Mouse (Mus musculus) brain, adult 10 weeks (tissue): ENCODE data around the gene Gm13697. TPM values are rescaled to one million over a fixed set of nuclear protein-coding genes. Genes with fewer than 3 reads are reported as not detected.

Source experiments
- polyA plus RNA-seq: library from polyadenylated mRNA; stranded (reverse); fragments of 350-450 nt; fragmentation: Illumina TruSeq; extraction: RNeasy Lipid Tissue Mini Kit (QIAGEN cat#74804); gene quantifications from one replicate; pipeline ENCODE4 v1.2.3, GENCODE M21; 2015; ENCODE audit warnings: low read depth, low replicate concordance

The Gm13697 gene
- polyA plus RNA-seq, result not detected

GRCm38 (mm10) chr2:83984443-83984842 is at the start of gene Gm13697:
Gene Gm13697, plus strand, starts transcription at chr2:83984743.

GRCm38 (mm10) chr2:83940931-83941361 is 43.6 kb upstream of the Gm13697 start, which contains the start of gene Zswim2:
Gene Zswim2, minus strand, starts transcription at chr2:83941228.

GRCm38 (mm10) chr2:83955393-83955792 is 29.1 kb upstream of the Gm13697 start, which contains the start of gene Gm13698:
Gene Gm13698, plus strand, starts transcription at chr2:83955693.

DNA sequence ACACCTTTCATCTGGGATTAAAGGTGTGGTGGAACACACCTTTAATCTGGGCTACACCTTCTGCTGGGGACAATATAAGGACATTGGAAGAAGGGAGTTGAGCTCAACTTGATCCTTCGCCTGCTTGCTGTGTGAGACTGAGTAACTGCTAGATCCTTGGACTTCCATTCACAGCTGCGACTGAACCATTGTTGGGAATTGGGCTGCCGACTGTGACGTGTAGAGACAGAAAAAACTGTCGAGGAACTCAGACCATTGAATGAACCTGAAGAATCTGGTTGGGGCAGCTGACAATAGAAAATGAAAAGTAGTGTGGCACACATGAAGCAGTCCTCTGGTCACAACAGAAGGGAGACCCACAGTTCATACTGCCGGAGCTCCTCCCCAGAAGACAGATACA is 23.3 kb upstream of the Gm13697 start, which contains the start of gene Gm13693:
Gene Gm13693, plus strand, starts transcription at position 301 of the 400 bp plus-strand sequence.

DNA sequence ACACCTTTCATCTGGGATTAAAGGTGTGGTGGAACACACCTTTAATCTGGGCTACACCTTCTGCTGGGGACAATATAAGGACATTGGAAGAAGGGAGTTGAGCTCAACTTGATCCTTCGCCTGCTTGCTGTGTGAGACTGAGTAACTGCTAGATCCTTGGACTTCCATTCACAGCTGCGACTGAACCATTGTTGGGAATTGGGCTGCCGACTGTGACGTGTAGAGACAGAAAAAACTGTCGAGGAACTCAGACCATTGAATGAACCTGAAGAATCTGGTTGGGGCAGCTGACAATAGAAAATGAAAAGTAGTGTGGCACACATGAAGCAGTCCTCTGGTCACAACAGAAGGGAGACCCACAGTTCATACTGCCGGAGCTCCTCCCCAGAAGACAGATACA is 17.5 kb upstream of the Gm13697 start, which contains the start of gene Gm13695:
Gene Gm13695, plus strand, starts transcription at position 301 of the 400 bp plus-strand sequence.

GRCm38 (mm10) chr2:83972823-83973222 is 11.7 kb upstream of the Gm13697 start, which contains the start of gene Gm13696:
Gene Gm13696, plus strand, starts transcription at chr2:83973123.

DNA sequence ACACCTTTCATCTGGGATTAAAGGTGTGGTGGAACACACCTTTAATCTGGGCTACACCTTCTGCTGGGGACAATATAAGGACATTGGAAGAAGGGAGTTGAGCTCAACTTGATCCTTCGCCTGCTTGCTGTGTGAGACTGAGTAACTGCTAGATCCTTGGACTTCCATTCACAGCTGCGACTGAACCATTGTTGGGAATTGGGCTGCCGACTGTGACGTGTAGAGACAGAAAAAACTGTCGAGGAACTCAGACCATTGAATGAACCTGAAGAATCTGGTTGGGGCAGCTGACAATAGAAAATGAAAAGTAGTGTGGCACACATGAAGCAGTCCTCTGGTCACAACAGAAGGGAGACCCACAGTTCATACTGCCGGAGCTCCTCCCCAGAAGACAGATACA is 5.9 kb upstream of the Gm13697 start, which contains the start of gene Gm13694:
Gene Gm13694, plus strand, starts transcription at position 301 of the 400 bp plus-strand sequence.

GRCm38 (mm10) chr2:83990253-83990652 is 5.7 kb downstream of the Gm13697 start, which contains the start of gene Gm13691:
Gene Gm13691, plus strand, starts transcription at chr2:83990553.

Other genes starting within 250 kb of the Gm13697 start
- gene Fam171b, start 172.1 kb upstream of the Gm13697 start, polyA plus RNA-seq, result 170 TPM
- gene Zswim2, start 43.5 kb upstream of the Gm13697 start, polyA plus RNA-seq, result not detected
- not detected for gene Gm13698, start 29.1 kb upstream of the Gm13697 start, polyA plus RNA-seq
- gene Gm13693, start 23.2 kb upstream of the Gm13697 start, polyA plus RNA-seq, result not detected
- not detected for gene Gm13695, start 17.4 kb upstream of the Gm13697 start, polyA plus RNA-seq
- gene Gm13696, start 11.6 kb upstream of the Gm13697 start, polyA plus RNA-seq, result not detected
- gene Gm13694, start 5.8 kb upstream of the Gm13697 start, polyA plus RNA-seq, result not detected
- not detected for gene Gm13691, start 5.8 kb downstream of the Gm13697 start, polyA plus RNA-seq